Mouse (Mus musculus): ENCODE measurements at regions not wholly inside any gene's neighbourhood (a gene's known extent, or its start where the extent isn't known, plus 50 kb on each side); places are given as distances from the start of the nearest gene placed in this dataset.
A peak's percentile ranks its signal among the peaks of the same experiment; 100 is the strongest.

DNA sequence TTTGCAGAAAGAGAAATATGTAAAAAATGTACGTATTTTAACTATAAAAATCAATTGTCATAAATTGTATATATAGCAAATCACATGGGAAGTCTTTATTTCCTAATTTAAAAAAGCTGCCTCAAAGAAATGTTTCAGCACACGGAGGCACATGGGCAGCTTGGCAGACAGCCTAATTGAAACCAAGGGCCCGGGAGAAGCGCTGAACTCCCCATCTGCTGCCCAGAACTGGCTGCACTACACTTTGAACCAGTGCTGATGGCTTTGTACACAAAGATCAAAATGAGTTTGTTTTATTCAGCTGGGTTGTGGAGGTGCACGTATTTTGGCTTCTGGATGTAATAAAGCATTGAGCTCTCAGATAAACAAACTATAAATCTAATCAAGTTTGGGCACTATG, 100.2 kb upstream of the Rspo3 start:
- peak; percentile 30 for DNase-seq

- no peak for DNase-seq
Observed at GRCm38 (mm10) chr10:29595455-29595854, 59.8 kb upstream of the Rspo3 start.

DNA sequence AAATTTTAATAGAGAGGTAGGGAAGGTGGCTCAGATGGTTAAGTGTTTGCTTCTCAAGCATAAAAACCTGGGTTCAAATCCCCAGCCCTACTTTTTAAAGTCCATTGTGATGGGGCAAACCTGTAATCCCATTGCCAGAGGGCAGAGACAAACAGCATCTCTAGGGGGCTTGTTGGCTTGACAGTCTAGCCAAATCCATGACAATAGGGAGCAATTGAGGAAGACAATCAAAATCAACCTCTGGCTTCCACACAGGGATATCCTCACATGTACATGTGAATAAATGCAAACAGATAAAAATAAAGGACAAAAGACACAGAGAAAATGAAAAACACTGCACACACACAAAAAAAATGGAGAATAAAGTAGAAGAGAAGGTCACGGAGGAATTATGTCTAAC, 59.3 kb upstream of the Rspo3 start:
- no peak for DNase-seq

DNA sequence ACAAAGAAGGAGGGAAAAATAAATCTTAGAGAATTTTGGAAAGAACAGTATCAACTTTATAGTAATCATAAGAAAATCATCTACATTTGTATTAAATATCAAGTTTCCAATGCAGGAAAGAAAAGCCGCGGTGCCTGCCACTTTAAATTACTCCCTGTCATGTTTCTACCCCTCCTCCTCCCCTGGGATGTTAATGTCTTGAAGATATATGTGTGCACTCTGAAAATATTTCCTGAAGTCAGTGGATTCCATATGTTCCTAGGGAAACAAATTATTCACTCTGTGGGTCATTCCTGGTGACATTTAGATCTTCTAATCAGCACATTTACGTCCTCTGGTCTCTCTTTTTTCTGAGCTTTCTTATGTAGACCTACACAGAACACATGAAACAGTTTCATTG, 57.2 kb upstream of the Rspo3 start:
- no peak for DNase-seq

- DNase-seq: no peak
Observed at GRCm38 (mm10) chr10:29590187-29590586, 54.5 kb upstream of the Rspo3 start.

DNA sequence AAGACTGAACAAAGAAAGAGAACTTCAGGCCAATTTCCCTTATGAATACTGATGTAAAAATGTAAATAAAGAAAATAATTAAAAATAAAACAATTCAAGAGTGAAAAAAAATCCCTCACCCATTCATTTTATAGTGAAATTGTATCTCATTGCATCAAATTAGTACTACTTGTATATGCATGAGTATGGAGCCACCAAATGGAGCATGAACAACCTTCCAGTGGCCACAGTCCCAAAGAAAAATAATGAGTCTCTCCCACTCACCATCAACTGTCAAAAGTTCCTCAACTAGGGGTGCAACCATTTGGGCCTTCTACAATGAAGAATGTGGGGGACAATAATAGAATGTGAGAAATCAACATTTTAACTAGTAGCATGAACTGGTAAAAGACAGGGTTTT, 54.1 kb upstream of the Rspo3 start:
- DNase-seq: no peak

Data from cerebellum, adult 9-10 months (tissue).